Mouse (Mus musculus): ENCODE measurements around the gene Acsm1. TPM values are rescaled to one million over a fixed set of nuclear protein-coding genes. Genes with fewer than 3 reads are reported as not detected.

The Acsm1 gene
- polyA plus RNA-seq, 1 experiment from 2014 or later, result not detected

DNA sequence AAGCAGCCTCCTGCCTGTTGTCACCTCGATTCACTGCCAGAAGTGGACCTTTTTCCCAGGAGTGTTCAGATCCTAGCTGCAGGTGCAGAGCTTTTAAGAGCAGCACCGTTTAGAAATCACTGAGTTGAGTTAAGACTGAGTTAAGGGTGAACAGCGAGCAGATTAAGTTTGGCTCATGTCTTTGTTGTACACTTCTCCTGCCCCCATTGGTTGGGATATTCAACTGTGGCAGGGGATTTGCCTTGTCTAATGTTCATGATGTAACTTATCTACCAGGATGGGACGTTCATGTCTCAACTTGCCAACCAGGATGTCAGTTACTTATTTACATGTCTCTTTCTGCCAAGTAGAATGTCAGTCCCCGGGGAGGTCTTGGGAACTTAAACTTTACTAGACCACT lies 35.5 kb downstream of the Acsm1 start:
- ATAC-seq (ENCODE audit: low FRiP score), result no peak
- no peak overlapping the region for H3K4me3 ChIP-seq (ENCODE audit: low read depth, low read length)
- no peaks in the 10 kb centered on the region for H3K27me3 ChIP-seq (ENCODE audit: control insufficient read depth, insufficient read depth, low read length)
- WGBS, result 78% methylated on average over 5 of the region's 5 CpGs
- no peak overlapping the region for H3K27ac ChIP-seq (ENCODE audit: low read depth, low read length)
- H3K4me2 ChIP-seq, result no peak overlapping the region
- H3K4me1 ChIP-seq (ENCODE audit: control insufficient read depth, insufficient read depth, low read length), result no peaks in the 10 kb centered on the region
- H3K9me3 ChIP-seq (ENCODE audit: control insufficient read depth, low read length), result no peaks in the 10 kb centered on the region
- H3K9ac ChIP-seq (ENCODE audit: low read length), result no peak overlapping the region
- H3K36me3 ChIP-seq (ENCODE audit: control insufficient read depth, insufficient read depth, low read length), result no peaks in the 10 kb centered on the region
- DNase-seq (ENCODE audit: low spot score, missing footprints), result no peak

DNA sequence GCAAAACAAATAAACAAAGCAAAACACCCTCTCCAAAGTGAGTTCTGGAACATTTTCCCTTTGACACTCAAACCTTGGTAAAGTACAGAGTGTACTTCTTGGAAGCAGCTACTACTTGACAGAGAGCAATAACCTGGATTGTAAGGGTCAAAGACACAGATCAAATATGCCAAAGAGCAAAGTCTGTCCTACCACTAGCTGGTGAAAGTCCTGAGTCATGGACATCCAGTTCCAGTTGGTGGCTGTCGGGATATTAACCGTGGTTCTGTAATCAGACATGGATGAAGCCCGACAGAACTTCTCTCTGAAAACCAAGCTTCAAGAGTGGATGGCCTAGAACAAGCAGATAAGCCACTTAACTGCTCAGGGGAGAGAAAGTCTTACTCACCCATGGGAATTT lies 61.1 kb downstream of the Acsm1 start:
- no peaks in the 10 kb centered on the region for H3K4me1 ChIP-seq (ENCODE audit: control insufficient read depth, insufficient read depth, low read length)
- H3K36me3 ChIP-seq (ENCODE audit: control insufficient read depth, insufficient read depth, low read length), result no peaks in the 10 kb centered on the region
- H3K27ac ChIP-seq (ENCODE audit: low read depth, low read length), result no peak overlapping the region
- H3K9me3 ChIP-seq (ENCODE audit: control insufficient read depth, low read length), result no peaks in the 10 kb centered on the region
- no peak overlapping the region for H3K4me3 ChIP-seq (ENCODE audit: low read depth, low read length)
- no peak overlapping the region for H3K4me2 ChIP-seq
- H3K27me3 ChIP-seq (ENCODE audit: control insufficient read depth, insufficient read depth, low read length), result no peaks in the 10 kb centered on the region
- 94% methylated on average over 3 of the region's 3 CpGs for WGBS
- DNase-seq (ENCODE audit: low spot score, missing footprints) (no peak), ATAC-seq (ENCODE audit: low FRiP score) (no peak)
- H3K9ac ChIP-seq (ENCODE audit: low read length), result no peak overlapping the region

DNA sequence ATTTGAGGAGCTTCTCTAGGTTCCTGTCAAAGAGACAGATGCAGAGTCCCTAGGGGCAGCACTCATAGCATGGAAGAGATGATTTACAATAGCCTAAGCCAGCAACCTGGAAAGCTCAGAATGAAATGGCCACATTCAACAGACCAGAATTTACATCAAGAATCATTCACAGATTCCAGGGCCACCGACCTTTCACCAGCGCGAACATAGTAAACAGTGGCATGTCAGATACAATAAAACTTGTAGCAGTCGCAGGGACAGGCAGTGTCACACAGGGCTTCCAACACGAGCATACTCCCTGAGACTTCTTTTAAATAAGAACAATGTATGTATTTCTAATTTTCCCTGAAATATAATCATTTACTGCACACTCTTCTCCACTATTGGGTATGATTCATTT lies 63.6 kb downstream of the Acsm1 start:
- Histone ChIP-seq H3K27ac (ENCODE audit: low read depth, low read length) (no peak overlapping the region), H3K4me1 (ENCODE audit: control insufficient read depth, insufficient read depth, low read length) (no peaks in the 10 kb centered on the region), H3K4me3 (ENCODE audit: low read depth, low read length) (no peak overlapping the region), H3K36me3 (ENCODE audit: control insufficient read depth, insufficient read depth, low read length) (no peaks in the 10 kb centered on the region), H3K9me3 (ENCODE audit: control insufficient read depth, low read length) (no peaks in the 10 kb centered on the region), H3K4me2 (no peak overlapping the region), H3K27me3 (ENCODE audit: control insufficient read depth, insufficient read depth, low read length) (no peaks in the 10 kb centered on the region), H3K9ac (ENCODE audit: low read length) (no peak overlapping the region)
- no peak for ATAC-seq (ENCODE audit: low FRiP score)
- DNase-seq (ENCODE audit: low spot score, missing footprints), result no peak
- 71% methylated on average over 5 of the region's 5 CpGs for WGBS

DNA sequence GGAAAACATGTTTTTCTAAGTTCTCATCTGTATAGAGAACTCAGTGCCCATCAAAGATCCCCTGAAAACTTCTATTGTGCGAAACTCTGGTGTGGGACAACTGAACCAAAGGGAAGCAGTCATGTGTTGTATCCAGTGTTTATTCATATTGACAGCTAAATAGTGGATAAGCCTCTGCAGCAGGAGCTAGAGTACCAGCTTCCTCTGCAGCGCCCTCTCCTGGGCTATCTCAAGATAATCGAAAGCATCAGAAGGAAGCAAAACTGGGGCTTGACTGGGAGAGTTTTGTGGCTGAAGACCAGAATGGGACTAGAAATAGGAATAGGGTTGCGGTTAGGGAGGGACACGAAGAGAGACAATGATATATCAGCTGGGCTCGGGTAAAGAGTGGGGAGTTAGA lies 64.1 kb downstream of the Acsm1 start:
- no peak overlapping the region for H3K9ac ChIP-seq (ENCODE audit: low read length)
- H3K27ac ChIP-seq (ENCODE audit: low read depth, low read length), result no peak overlapping the region
- H3K36me3 ChIP-seq (ENCODE audit: control insufficient read depth, insufficient read depth, low read length), result no peaks in the 10 kb centered on the region
- no peak overlapping the region for H3K4me2 ChIP-seq
- no peaks in the 10 kb centered on the region for H3K4me1 ChIP-seq (ENCODE audit: control insufficient read depth, insufficient read depth, low read length)
- H3K27me3 ChIP-seq (ENCODE audit: control insufficient read depth, insufficient read depth, low read length), result no peaks in the 10 kb centered on the region
- ATAC-seq (ENCODE audit: low FRiP score) (no peak), DNase-seq (ENCODE audit: low spot score, missing footprints) (no peak)
- H3K9me3 ChIP-seq (ENCODE audit: control insufficient read depth, low read length), result no peaks in the 10 kb centered on the region
- 36% methylated on average over 6 of the region's 6 CpGs for WGBS
- H3K4me3 ChIP-seq (ENCODE audit: low read depth, low read length), result no peak overlapping the region

GRCm38 (mm10) chr7:119673465-119673864 lies 66.6 kb downstream of the Acsm1 start:
- Histone ChIP-seq H3K27ac (ENCODE audit: low read depth, low read length) (no peak overlapping the region), H3K27me3 (ENCODE audit: control insufficient read depth, insufficient read depth, low read length) (no peaks in the 10 kb centered on the region), H3K4me1 (ENCODE audit: control insufficient read depth, insufficient read depth, low read length) (no peaks in the 10 kb centered on the region), H3K4me3 (ENCODE audit: low read depth, low read length) (no peak overlapping the region), H3K9ac (ENCODE audit: low read length) (no peak overlapping the region), H3K9me3 (ENCODE audit: control insufficient read depth, low read length) (no peaks in the 10 kb centered on the region), H3K36me3 (ENCODE audit: control insufficient read depth, insufficient read depth, low read length) (no peaks in the 10 kb centered on the region), H3K4me2 (no peak overlapping the region)
- DNase-seq (ENCODE audit: low spot score, missing footprints) (peak; percentile 93), ATAC-seq (ENCODE audit: low FRiP score) (peak; percentile 76)
- 17% methylated on average over 6 of the region's 6 CpGs for WGBS

GRCm38 (mm10) chr7:119680107-119680506 lies 73.3 kb downstream of the Acsm1 start:
- H3K4me3 ChIP-seq (ENCODE audit: low read depth, low read length), result no peak overlapping the region
- no peak overlapping the region for H3K4me2 ChIP-seq
- DNase-seq (ENCODE audit: low spot score, missing footprints), result no peak
- WGBS, result 77% methylated on average over 8 of the region's 8 CpGs
- no peaks in the 10 kb centered on the region for H3K36me3 ChIP-seq (ENCODE audit: control insufficient read depth, insufficient read depth, low read length)
- H3K9me3 ChIP-seq (ENCODE audit: control insufficient read depth, low read length), result no peaks in the 10 kb centered on the region
- ATAC-seq (ENCODE audit: low FRiP score), result no peak
- H3K27ac ChIP-seq (ENCODE audit: low read depth, low read length), result no peak overlapping the region
- no peak overlapping the region for H3K9ac ChIP-seq (ENCODE audit: low read length)
- no peaks in the 10 kb centered on the region for H3K27me3 ChIP-seq (ENCODE audit: control insufficient read depth, insufficient read depth, low read length)
- no peaks in the 10 kb centered on the region for H3K4me1 ChIP-seq (ENCODE audit: control insufficient read depth, insufficient read depth, low read length)

GRCm38 (mm10) chr7:119682699-119683098 lies 75.9 kb downstream of the Acsm1 start:
- H3K4me1 ChIP-seq (ENCODE audit: control insufficient read depth, insufficient read depth, low read length), result no peaks in the 10 kb centered on the region
- H3K27me3 ChIP-seq (ENCODE audit: control insufficient read depth, insufficient read depth, low read length), result no peaks in the 10 kb centered on the region
- no peaks in the 10 kb centered on the region for H3K9me3 ChIP-seq (ENCODE audit: control insufficient read depth, low read length)
- 77% methylated on average over 4 of the region's 4 CpGs for WGBS
- H3K36me3 ChIP-seq (ENCODE audit: control insufficient read depth, insufficient read depth, low read length), result no peaks in the 10 kb centered on the region
- DNase-seq (ENCODE audit: low spot score, missing footprints) (no peak), ATAC-seq (ENCODE audit: low FRiP score) (no peak)
- no peak overlapping the region for H3K4me2 ChIP-seq
- H3K27ac ChIP-seq (ENCODE audit: low read depth, low read length), result no peak overlapping the region
- no peak overlapping the region for H3K9ac ChIP-seq (ENCODE audit: low read length)
- no peak overlapping the region for H3K4me3 ChIP-seq (ENCODE audit: low read depth, low read length)

DNA sequence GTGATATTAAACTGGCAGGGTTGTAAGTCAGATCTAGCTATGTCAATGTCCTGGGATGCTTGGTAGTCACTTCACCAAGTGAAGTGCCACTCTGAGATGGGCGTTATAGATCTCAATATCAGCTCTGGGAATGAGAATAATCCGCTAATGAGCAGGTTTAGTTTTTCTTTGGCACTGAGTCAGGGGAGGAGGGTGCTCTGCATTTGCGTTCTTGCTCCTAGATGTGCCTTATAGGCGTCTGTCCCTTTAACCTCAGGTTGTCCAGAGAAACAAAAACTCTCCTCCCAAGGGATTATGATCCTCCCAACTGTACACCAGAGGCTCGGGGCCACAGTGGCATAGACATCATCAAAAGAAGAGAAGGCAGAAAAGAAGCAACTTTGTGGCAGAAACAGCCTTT lies 82.9 kb downstream of the Acsm1 start, which contains the start of gene Acsm4:
Gene Acsm4, plus strand, starts transcription at position 301 of the 400 bp plus-strand sequence.
- H3K36me3 ChIP-seq (ENCODE audit: control insufficient read depth, insufficient read depth, low read length), result no peaks in the 10 kb centered on the region
- no peak within 1 kb of the TSS for H3K9ac ChIP-seq (ENCODE audit: low read length)
- WGBS, result 81% methylated on average over 5 of the region's 5 CpGs
- ATAC-seq (ENCODE audit: low FRiP score), result no peak
- no peak for DNase-seq (ENCODE audit: low spot score, missing footprints)
- no peak within 1 kb of the TSS for H3K4me3 ChIP-seq (ENCODE audit: low read depth, low read length)
- H3K27me3 ChIP-seq (ENCODE audit: control insufficient read depth, insufficient read depth, low read length), result no peaks in the 10 kb centered on the region
- no peaks in the 10 kb centered on the region for H3K4me1 ChIP-seq (ENCODE audit: control insufficient read depth, insufficient read depth, low read length)
- H3K9me3 ChIP-seq (ENCODE audit: control insufficient read depth, low read length), result no peaks in the 10 kb centered on the region
- H3K4me2 ChIP-seq, result no peak within 1 kb of the TSS
- no peak within 1 kb of the TSS for H3K27ac ChIP-seq (ENCODE audit: low read depth, low read length)

- Histone ChIP-seq H3K4me3 (ENCODE audit: low read depth, low read length) (no peak overlapping the region), H3K4me1 (ENCODE audit: control insufficient read depth, insufficient read depth, low read length) (no peaks in the 10 kb centered on the region), H3K27ac (ENCODE audit: low read depth, low read length) (no peak overlapping the region), H3K27me3 (ENCODE audit: control insufficient read depth, insufficient read depth, low read length) (no peaks in the 10 kb centered on the region), H3K9ac (ENCODE audit: low read length) (no peak overlapping the region), H3K4me2 (no peak overlapping the region), H3K9me3 (ENCODE audit: control insufficient read depth, low read length) (no peaks in the 10 kb centered on the region), H3K36me3 (ENCODE audit: control insufficient read depth, insufficient read depth, low read length) (no peaks in the 10 kb centered on the region)
- ATAC-seq (ENCODE audit: low FRiP score) (no peak), DNase-seq (ENCODE audit: low spot score, missing footprints) (no peak)
- WGBS, result 84% methylated on average over 4 of the region's 4 CpGs
Observed at GRCm38 (mm10) chr7:119692302-119692701, 85.5 kb downstream of the Acsm1 start.

DNA sequence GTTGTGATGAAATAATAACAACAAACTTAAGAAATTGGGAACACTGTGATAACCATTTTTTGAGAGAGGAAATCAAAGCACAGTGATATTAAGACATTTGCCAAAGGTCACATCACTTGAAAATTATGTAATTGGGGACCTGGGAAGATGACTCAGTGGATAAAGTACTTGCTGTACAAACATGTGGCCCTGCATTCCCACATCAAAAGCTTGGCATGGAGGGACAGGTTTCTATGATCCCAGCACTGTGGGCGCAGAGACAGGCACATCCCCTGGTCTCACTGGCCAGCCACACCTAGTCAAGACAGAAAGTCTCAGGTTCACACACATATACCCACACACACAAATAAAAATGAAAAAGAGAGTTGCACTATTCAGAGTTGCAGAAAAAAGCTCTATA lies 88.1 kb downstream of the Acsm1 start:
- Histone ChIP-seq H3K27ac (ENCODE audit: low read depth, low read length) (no peak overlapping the region), H3K4me3 (ENCODE audit: low read depth, low read length) (no peak overlapping the region), H3K9ac (ENCODE audit: low read length) (no peak overlapping the region), H3K36me3 (ENCODE audit: control insufficient read depth, insufficient read depth, low read length) (no peaks in the 10 kb centered on the region), H3K4me2 (no peak overlapping the region), H3K4me1 (ENCODE audit: control insufficient read depth, insufficient read depth, low read length) (no peaks in the 10 kb centered on the region), H3K27me3 (ENCODE audit: control insufficient read depth, insufficient read depth, low read length) (no peaks in the 10 kb centered on the region), H3K9me3 (ENCODE audit: control insufficient read depth, low read length) (no peaks in the 10 kb centered on the region)
- WGBS, result 86% methylated on average over 1 of the region's 1 CpGs
- DNase-seq (ENCODE audit: low spot score, missing footprints), result no peak
- ATAC-seq (ENCODE audit: low FRiP score), result no peak

Data from midbrain, embryonic 11.5 days (tissue).